Mouse (Mus musculus): ENCODE results near the gene Tamm41. TPM values are rescaled to one million over a fixed set of nuclear protein-coding genes. Genes with fewer than 3 reads are reported as not detected.
A peak's percentile ranks its signal among the peaks of the same experiment; 100 is the strongest.

The Tamm41 gene
- total and polyA plus RNA-seq, 2 experiments, result 4.8 to 8.0 TPM

- H3K79me2 ChIP-seq (ENCODE audit: control insufficient read depth, insufficient read depth, low read length), result no peaks in the 10 kb centered on the region
- H3K36me3 ChIP-seq (ENCODE audit: control insufficient read depth, insufficient read depth, low read length), result no peaks in the 10 kb centered on the region
- no peaks in the 10 kb centered on the region for H3K4me1 ChIP-seq (ENCODE audit: control insufficient read depth, insufficient read depth, low read length)
- no peaks in the 10 kb centered on the region for H3K27me3 ChIP-seq (ENCODE audit: control insufficient read depth, insufficient read depth, low read length)
- H3K27ac ChIP-seq (replicated peaks; ENCODE audit: insufficient read depth, low read depth, low read length), result no peak overlapping the region
- no peak overlapping the region for H3K9ac ChIP-seq (ENCODE audit: low read depth, low read length)
- 88% methylated on average over 7 of the region's 7 CpGs for WGBS
- TF ChIP-seq POLR2A (IDR thresholded peaks at IDR 0.05; ENCODE audit: extremely low read depth, insufficient read depth, low read length) (no peak), CTCF (IDR thresholded peaks at IDR 0.05; ENCODE audit: low read depth, low read length) (no peak)
- DNase-seq (ENCODE audit: extremely low read depth, low read depth, low spot score), result no peak
- H3K4me3 ChIP-seq (ENCODE audit: insufficient read depth, low read depth, low read length), result no peak overlapping the region
These were observed 60.7 kb downstream of the Tamm41 start for GRCm38 (mm10) chr6:114976915-114977419.

GRCm38 (mm10) chr6:114974331-114974730 is 63.3 kb downstream of the Tamm41 start:
- Histone ChIP-seq H3K4me1 (ENCODE audit: control insufficient read depth, insufficient read depth, low read length) (no peaks in the 10 kb centered on the region), H3K36me3 (ENCODE audit: control insufficient read depth, insufficient read depth, low read length) (no peaks in the 10 kb centered on the region), H3K79me2 (ENCODE audit: control insufficient read depth, insufficient read depth, low read length) (no peaks in the 10 kb centered on the region), H3K27ac (replicated peaks; ENCODE audit: insufficient read depth, low read depth, low read length) (no peak overlapping the region), H3K9ac (ENCODE audit: low read depth, low read length) (no peak overlapping the region), H3K4me3 (ENCODE audit: insufficient read depth, low read depth, low read length) (no peak overlapping the region), H3K27me3 (ENCODE audit: control insufficient read depth, insufficient read depth, low read length) (no peaks in the 10 kb centered on the region)
- TF ChIP-seq CTCF (IDR thresholded peaks at IDR 0.05; ENCODE audit: low read depth, low read length) (no peak), POLR2A (IDR thresholded peaks at IDR 0.05; ENCODE audit: extremely low read depth, insufficient read depth, low read length) (no peak)
- no peak for DNase-seq (ENCODE audit: extremely low read depth, low read depth, low spot score)
- 91% methylated on average over 1 of the region's 1 CpGs for WGBS

- H3K79me2 ChIP-seq (ENCODE audit: control insufficient read depth, insufficient read depth, low read length), result no peaks in the 10 kb centered on the region
- no peak for DNase-seq (ENCODE audit: extremely low read depth, low read depth, low spot score)
- TF ChIP-seq CTCF (IDR thresholded peaks at IDR 0.05; ENCODE audit: low read depth, low read length) (no peak), POLR2A (IDR thresholded peaks at IDR 0.05; ENCODE audit: extremely low read depth, insufficient read depth, low read length) (no peak)
- no peaks in the 10 kb centered on the region for H3K36me3 ChIP-seq (ENCODE audit: control insufficient read depth, insufficient read depth, low read length)
- no peak overlapping the region for H3K9ac ChIP-seq (ENCODE audit: low read depth, low read length)
- no peaks in the 10 kb centered on the region for H3K27me3 ChIP-seq (ENCODE audit: control insufficient read depth, insufficient read depth, low read length)
- no peak overlapping the region for H3K27ac ChIP-seq (replicated peaks; ENCODE audit: insufficient read depth, low read depth, low read length)
- H3K4me1 ChIP-seq (ENCODE audit: control insufficient read depth, insufficient read depth, low read length), result peaks cover under 1% of the 10 kb centered on the region; the same call in 1 of the 2 replicates
- WGBS, result 95% methylated on average over 1 of the region's 1 CpGs
- no peak overlapping the region for H3K4me3 ChIP-seq (ENCODE audit: insufficient read depth, low read depth, low read length)
These were observed 64.7 kb downstream of the Tamm41 start for GRCm38 (mm10) chr6:114972988-114973387.

GRCm38 (mm10) chr6:114970895-114971294 is 66.8 kb downstream of the Tamm41 start:
- Histone ChIP-seq H3K4me3 (ENCODE audit: insufficient read depth, low read depth, low read length) (no peak overlapping the region), H3K27me3 (ENCODE audit: control insufficient read depth, insufficient read depth, low read length) (no peaks in the 10 kb centered on the region), H3K9ac (ENCODE audit: low read depth, low read length) (no peak overlapping the region), H3K36me3 (ENCODE audit: control insufficient read depth, insufficient read depth, low read length) (no peaks in the 10 kb centered on the region), H3K27ac (replicated peaks; ENCODE audit: insufficient read depth, low read depth, low read length) (no peak overlapping the region), H3K4me1 (ENCODE audit: control insufficient read depth, insufficient read depth, low read length) (peaks cover 2% of the 10 kb centered on the region; the same call in 1 of the 2 replicates), H3K79me2 (ENCODE audit: control insufficient read depth, insufficient read depth, low read length) (peaks cover 12% of the 10 kb centered on the region; the same call in 1 of the 2 replicates)
- DNase-seq (ENCODE audit: extremely low read depth, low read depth, low spot score), result no peak
- 68% methylated on average over 5 of the region's 5 CpGs for WGBS
- TF ChIP-seq CTCF (IDR thresholded peaks at IDR 0.05; ENCODE audit: low read depth, low read length) (peak; percentile 72), POLR2A (IDR thresholded peaks at IDR 0.05; ENCODE audit: extremely low read depth, insufficient read depth, low read length) (no peak)

GRCm38 (mm10) chr6:114970386-114970785 is 67.3 kb downstream of the Tamm41 start:
- WGBS, result 33% methylated on average over 6 of the region's 6 CpGs
- H3K27me3 ChIP-seq (ENCODE audit: control insufficient read depth, insufficient read depth, low read length), result no peaks in the 10 kb centered on the region

More at GRCm38 (mm10) chr6:114970386-114970785, 67.3 kb downstream of the Tamm41 start:
- H3K4me3 ChIP-seq (ENCODE audit: insufficient read depth, low read depth, low read length), result no peak overlapping the region
- H3K4me1 ChIP-seq (ENCODE audit: control insufficient read depth, insufficient read depth, low read length), result peaks cover 5% of the 10 kb centered on the region; the same call in 1 of the 2 replicates
- no peak for DNase-seq (ENCODE audit: extremely low read depth, low read depth, low spot score)
- no peak overlapping the region for H3K9ac ChIP-seq (ENCODE audit: low read depth, low read length)
- no peak overlapping the region for H3K27ac ChIP-seq (replicated peaks; ENCODE audit: insufficient read depth, low read depth, low read length)
- H3K36me3 ChIP-seq (ENCODE audit: control insufficient read depth, insufficient read depth, low read length), result no peaks in the 10 kb centered on the region
- TF ChIP-seq POLR2A (IDR thresholded peaks at IDR 0.05; ENCODE audit: extremely low read depth, insufficient read depth, low read length) (no peak), CTCF (IDR thresholded peaks at IDR 0.05; ENCODE audit: low read depth, low read length) (no peak)
- H3K79me2 ChIP-seq (ENCODE audit: control insufficient read depth, insufficient read depth, low read length), result peaks cover 12% of the 10 kb centered on the region; the same call in 1 of the 2 replicates
